Mouse (Mus musculus): ENCODE measurements at regions not wholly inside any gene's neighbourhood (a gene's known extent, or its start where the extent isn't known, plus 50 kb on each side); places are given as distances from the start of the nearest gene placed in this dataset.

DNA sequence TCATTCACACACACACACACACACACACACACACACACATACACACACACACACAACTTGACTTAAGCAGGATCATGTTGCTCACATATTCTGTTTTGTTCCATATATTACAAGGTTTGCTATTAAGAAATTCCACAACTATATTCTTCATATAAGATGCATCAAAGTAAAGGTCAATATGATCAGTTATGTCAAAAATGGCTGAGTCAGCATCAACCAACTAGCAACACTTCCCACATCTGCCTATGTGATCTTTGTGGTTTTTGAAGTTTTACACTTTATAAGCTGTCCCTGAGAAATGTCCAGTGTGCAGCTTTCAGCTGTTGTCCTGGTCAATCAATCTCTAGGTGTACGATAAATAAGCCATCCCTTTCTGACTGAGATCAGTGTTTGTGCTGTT, 1339.3 kb upstream of the Dsel start:
- no peak for DNase-seq

DNA sequence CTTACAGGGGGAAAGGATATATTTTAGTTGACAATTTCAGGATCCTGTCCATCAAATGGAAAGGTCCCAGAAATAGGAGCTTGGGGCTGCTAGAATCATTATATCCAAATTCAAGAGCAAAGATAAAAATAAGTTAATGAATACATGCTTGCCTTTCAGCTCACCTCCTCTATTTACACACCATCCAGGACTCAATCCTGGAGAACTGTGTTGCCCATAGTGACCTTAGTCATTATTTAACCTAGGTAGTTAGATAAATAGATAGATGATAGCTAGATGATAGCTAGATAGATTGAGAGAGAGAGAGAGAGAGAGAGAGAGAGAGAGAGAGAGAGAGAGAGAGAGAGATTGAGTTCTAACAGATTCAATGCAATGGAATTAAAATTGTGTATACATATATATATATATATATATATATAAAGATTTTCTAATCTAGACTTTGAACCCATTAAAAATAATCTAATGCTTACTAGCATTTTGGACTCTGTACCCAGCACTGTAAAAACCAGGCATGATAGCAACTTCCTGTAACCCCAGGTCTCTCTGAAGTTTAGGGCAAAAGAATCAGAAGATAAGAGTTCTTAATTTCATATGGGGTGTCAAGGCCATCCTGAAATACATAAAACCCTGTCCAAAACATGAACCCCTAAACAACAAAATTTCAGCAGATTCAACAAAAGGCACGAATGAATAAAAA, 1329.5 kb upstream of the Dsel start:
- DNase-seq, result no peak

DNA sequence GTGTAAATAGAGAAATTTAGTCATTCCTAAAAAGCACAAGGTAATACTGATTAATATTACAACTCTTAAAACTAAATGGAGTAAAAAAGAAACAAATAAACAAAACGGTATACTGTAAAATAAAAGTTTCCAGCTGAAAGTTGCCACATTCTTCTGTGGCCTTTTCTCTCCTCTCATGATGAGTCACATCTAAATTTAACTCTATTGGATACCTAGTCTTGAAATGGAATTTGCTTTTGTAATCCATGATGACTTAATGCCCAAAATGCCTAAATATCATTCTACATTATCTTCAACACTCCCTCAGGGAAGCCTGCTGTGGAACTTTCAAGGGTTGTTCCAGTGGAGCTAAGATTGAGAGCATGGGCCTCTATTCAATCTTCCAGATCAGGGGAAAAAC, 1298.5 kb upstream of the Dsel start:
- no peak for DNase-seq

Data from kidney, postnatal 4 days (tissue).